Mouse (Mus musculus) G1E-ER4 (cell line): ENCODE data around the gene Ube2cbp. TPM values are rescaled to one million over a fixed set of nuclear protein-coding genes. Genes with fewer than 3 reads are reported as not detected.

Experiments
- GATA1 ChIP-seq: IDR thresholded peaks from one replicate; pipeline ENCODE4 v1.8.0; 2012; ENCODE audit warnings: low read length, inconsistent platforms
- polyA plus RNA-seq: library from polyadenylated mRNA; stranded (reverse); fragments of >175 nt; gene quantifications from 2 replicates; pipeline ENCODE4 v1.2.3, GENCODE M21; 2012

Ube2cbp gene
- polyA plus RNA-seq, 1 experiment, result 3.9 TPM

GRCm38 (mm10) chr9:86355851-86356250 is 108.9 kb downstream of the Ube2cbp start:
- TF ChIP-seq GATA1, result no peak

- no peak for TF ChIP-seq GATA1
These were observed 113.3 kb downstream of the Ube2cbp start for GRCm38 (mm10) chr9:86351491-86351890.

DNA sequence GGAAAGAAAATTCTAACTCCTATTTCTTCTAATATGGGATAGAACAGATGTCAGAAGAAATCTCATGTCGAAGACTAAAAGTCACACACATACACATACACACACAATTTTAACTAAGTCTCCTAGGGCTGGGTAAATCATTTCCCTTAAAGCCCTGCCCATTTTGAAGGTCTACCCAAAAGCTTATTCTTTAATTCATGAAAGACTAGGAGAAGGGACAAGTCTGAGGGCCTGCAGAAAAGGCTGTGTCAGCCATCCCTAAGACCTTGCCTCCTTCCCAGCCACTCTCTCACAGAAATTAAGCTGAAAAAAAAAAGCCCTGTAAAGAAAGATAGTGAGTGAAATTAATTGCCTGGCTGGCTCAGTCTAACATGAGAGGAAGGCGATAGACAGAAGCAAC is 128.0 kb downstream of the Ube2cbp start:
- TF ChIP-seq GATA1, result no peak

DNA sequence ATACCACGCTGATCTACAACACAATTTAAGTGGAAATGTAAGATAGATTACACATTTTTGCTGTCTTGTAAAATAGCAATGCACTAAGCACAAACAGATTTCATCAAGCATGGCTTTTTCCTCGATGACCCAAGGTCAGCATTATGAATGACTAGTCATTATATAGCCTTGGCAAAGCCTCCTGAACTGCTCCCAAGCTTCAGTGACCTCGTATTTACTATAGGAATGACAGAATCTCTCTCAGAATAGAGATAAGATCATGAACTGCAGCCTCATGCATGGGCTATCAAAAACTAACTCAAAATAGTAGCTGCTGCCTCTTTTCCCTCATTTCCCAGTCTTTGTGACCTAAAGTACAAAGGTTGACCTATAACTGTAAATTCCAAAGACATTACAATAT is 128.4 kb downstream of the Ube2cbp start:
- no peak for TF ChIP-seq GATA1

DNA sequence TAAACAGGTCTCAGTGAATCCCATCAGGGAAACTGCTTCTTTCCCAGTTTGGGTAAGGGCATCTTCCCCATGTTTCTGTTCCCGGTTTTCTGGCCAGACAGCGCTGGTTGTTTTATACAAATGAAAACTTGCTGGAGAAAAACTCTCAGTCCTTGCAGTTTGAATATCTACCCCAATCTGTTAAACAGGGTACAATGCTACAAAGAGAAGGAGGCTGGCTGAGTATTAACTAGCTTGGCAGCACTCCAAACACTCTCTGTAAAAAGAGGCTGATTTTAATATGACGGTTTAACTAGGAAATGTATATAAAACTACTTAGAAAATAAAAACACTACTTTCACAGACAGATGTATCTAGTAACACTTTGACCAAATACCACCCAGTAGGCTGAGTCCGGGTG is 129.2 kb downstream of the Ube2cbp start:
- TF ChIP-seq GATA1, result no peak

- TF ChIP-seq GATA1, result no peak
These were observed 130.4 kb downstream of the Ube2cbp start for GRCm38 (mm10) chr9:86334357-86334756.

GRCm38 (mm10) chr9:86330591-86330990 is 134.2 kb downstream of the Ube2cbp start:
- TF ChIP-seq GATA1, result no peak

DNA sequence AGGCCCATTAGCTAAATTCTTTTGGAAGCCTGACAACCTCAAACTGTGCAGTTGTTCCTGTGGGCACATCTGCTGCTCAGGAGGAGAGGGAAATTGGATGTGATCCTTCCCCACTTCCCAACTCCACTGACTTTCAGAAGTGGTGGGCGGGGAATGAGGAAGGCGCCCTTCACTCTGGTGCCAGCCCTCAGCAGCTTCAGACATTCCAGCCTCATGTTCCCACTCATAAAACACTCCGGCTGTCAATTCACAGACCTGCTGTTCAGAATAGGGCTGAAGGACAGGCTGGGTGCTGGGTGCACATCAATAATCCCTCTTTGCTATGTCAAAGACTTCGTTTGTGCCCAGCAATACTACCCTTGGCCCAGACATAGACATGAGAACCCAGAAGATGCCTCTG is 136.5 kb downstream of the Ube2cbp start:
- TF ChIP-seq GATA1, result no peak

DNA sequence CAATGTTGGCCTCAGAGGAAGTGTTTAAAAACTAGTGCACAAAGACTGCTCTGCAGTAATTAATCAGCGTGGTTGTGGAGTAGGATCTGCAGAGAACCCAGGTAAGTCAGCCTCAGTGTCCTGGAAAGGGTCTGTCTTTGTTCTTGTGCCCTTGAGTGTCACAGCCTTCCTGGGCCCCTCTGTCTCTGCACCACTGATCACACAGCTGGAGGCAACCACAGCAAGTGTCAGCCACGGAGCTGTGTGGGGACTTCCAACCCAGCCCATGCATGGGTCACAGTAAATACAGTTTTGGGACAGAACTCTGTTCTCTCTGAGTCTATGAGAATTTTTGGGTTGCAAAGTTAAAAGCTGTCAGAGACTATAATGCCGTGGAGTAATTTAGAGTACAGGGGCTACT is 137.4 kb downstream of the Ube2cbp start:
- no peak for TF ChIP-seq GATA1

DNA sequence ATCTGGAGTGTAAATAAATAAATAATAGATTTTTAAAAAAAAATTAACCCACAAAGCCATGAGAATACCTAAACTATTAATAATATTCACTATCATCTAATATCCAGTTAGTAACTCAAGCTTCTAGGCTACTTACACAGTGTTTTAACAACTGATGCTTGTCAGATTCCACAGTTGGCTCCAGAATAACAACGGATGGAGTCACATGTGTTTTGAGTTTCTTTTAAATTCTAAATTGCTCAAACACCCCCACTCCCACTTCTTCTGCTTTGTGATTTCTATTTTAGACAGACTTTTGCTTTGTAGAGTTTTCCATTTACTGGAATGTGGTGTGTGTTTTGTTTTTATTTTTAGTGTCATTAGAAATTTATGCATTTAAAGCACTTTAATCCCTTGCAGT is 140.0 kb downstream of the Ube2cbp start:
- no peak for TF ChIP-seq GATA1

- no peak for TF ChIP-seq GATA1
These were observed 145.1 kb downstream of the Ube2cbp start for GRCm38 (mm10) chr9:86319516-86320140.

DNA sequence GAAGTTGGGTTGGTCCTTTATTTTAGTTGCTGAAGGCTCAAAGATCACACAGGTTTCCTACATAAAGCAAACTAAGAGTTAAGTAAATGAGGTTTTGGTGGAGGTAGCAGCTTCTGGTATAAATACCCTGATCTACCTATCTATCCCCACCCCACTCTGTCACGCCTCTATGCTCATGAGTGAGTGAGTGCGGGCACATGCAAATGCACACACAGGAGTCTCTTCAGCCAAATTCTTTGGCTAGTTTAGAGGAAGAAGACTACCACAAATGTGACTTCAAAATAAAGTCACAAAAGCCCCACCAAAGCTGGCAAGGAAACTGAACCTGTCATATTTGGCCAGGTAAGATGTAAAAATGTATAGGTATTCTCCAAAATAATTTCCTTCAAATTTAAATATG is 149.1 kb downstream of the Ube2cbp start:
- no peak for TF ChIP-seq GATA1

DNA sequence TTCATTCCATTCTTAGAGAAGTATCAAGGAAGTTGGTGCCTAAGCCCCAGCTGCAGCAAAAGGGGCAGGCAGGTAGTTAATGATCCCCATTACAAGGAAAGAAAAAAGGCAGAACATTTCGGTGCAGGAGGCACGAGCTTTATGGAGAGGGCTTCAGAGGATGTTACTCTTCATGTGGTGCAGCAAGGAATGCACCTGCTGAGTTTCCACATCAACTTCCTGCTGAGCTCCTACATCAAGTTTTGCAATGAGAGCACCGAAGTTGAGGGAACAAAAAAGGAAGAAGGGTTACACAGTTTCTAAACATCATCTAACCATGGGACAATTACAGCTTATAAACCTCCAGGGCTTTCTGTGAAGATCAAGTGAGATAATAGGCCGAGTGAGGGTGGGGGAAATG is 156.1 kb downstream of the Ube2cbp start:
- no peak for TF ChIP-seq GATA1

DNA sequence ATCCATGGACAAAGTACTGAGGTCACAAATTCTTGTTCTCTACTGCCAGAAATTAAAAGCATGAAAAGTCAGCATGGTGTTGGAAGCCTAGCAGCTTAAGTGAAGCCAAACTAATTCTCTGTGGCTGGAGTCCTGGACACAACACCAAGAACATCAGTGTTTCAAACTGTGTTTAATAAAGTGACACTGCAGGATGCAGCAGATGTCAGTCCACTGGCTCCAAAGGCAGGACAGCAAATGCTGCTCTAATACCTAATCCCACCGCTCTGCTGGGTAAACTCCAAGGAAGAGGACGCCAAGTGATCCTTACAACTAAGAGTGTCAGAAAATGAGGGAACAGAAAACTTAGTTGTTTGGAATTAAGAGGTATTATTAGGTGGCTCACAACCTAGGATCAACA is 158.2 kb downstream of the Ube2cbp start:
- no peak for TF ChIP-seq GATA1

GRCm38 (mm10) chr9:86301407-86301806 is 163.3 kb downstream of the Ube2cbp start:
- TF ChIP-seq GATA1, result no peak

DNA sequence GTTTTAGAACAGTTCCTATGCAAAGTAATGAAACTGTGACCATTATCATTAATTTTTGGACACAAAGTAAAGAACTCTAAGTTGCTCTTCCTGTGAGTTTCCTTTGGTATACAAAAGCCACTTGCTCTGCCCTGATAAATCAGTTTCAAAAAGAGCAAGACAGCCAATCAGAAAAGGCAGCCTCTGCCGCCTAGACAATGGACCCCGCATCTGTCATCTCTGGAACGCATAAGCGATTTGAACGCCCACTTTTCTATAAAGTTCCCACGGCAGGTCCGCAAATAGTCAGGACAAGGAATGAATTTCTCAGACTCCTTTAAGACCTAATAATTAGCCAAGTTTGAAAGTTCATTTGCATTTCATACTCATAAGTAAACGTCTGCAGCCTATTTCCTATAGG is 166.2 kb downstream of the Ube2cbp start:
- no peak for TF ChIP-seq GATA1

- no peak for TF ChIP-seq GATA1
These were observed 166.6 kb downstream of the Ube2cbp start for GRCm38 (mm10) chr9:86298131-86298530.

DNA sequence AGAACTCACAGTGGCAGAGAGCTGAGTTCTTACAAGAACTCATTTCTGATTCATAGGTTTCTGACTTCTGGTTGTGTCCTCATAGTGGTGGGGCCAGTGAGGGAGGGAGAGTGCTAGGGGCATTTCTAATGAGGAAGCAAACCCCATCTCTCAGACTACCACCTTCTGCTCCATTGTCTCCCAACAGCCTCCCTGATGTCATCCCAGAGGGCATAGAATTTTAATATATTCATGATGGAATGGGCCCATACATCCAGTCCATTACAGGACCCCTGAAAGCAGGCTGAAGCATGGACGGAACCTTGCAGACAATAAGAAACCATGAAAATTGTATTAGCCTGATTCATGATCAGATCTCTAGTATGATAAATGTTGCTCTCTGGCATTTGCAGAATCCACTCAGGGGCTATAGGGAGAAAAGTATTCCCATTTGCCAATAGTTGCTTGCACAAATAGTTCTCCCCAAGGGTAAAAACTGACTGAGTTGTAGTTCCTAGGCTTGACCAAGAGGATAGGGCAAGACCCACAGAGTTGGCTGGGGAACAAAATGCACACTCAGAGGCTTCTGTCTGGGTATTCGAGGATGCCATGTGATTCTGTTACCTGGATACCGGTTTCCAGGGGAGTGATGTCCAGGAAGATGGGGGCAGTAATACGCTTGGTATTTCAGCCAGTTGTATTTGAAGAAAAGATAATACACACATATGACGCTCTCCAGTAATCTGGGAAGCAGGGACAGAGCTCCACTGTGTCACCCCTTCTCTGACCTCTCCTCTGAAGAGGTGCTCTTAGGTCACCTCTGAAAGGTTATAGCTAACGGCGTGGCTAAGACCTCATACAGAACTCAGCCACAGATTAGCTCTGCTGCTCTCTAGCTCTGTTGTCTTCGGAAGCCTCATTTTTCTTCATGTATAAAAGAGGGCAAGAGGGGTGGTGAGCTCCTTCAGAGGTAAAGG is 167.8 kb downstream of the Ube2cbp start:
- TF ChIP-seq GATA1, result no peak
